Mouse (Mus musculus) forebrain, postnatal 0 days (tissue): ENCODE measurements around the gene Elk4. TPM values are rescaled to one million over a fixed set of nuclear protein-coding genes. Genes with fewer than 3 reads are reported as not detected.
A peak's percentile ranks its signal among the peaks of the same experiment; 100 is the strongest.

Experiments used
- ATAC-seq: fragments of 200-750 bp; cut with Nextera tagmentation; 2 replicates; pipeline ENCODE4 v1.8.0; 2017; ENCODE audit warnings: mild to moderate bottlenecking, moderate library complexity
- DNase-seq: peaks from one replicate; pipeline ENCODE4 v3.0.0-alpha.2; 2015
- H3K27ac ChIP-seq: fragments of 300-500 bp; sonication (generic); 2 replicates; pipeline ENCODE4 v1.5.1; 2014; ENCODE audit warnings: low read depth, mild to moderate bottlenecking, antibody characterized with exemption, low read length, moderate library complexity, mixed read lengths
- H3K27me3 ChIP-seq: fragments of 300-500 bp; sonication (generic); 2 replicates; pipeline ENCODE4 v1.6.1; 2014; ENCODE audit warnings: mild to moderate bottlenecking, low read length, mixed read lengths; ENCODE audit not compliant: insufficient read depth
- H3K36me3 ChIP-seq: fragments of 300-500 bp; sonication (generic); 2 replicates; pipeline ENCODE4 v1.6.1; 2014; ENCODE audit warnings: mild to moderate bottlenecking, moderate library complexity; ENCODE audit not compliant: insufficient read depth
- H3K4me1 ChIP-seq: fragments of 300-500 bp; sonication (generic); 2 replicates; pipeline ENCODE4 v1.6.1; 2014; ENCODE audit warnings: antibody characterized with exemption; ENCODE audit not compliant: insufficient read depth
- H3K4me2 ChIP-seq: fragments of 300-500 bp; sonication (generic); 2 replicates; pipeline ENCODE4 v1.6.1; 2014; ENCODE audit warnings: low read depth, mild to moderate bottlenecking, moderate library complexity
- H3K4me3 ChIP-seq: fragments of 300-500 bp; sonication (generic); 2 replicates; pipeline ENCODE4 v1.5.1; 2014; ENCODE audit warnings: low read depth, low read length, mixed read lengths
- H3K9ac ChIP-seq: fragments of 300-500 bp; sonication (generic); 2 replicates; pipeline ENCODE4 v1.6.1; 2014; ENCODE audit warnings: mild to moderate bottlenecking
- H3K9me3 ChIP-seq: fragments of 300-500 bp; sonication (generic); 2 replicates; pipeline ENCODE4 v1.6.1; 2016; ENCODE audit warnings: low read length
- CTCF ChIP-seq: sonication (generic); IDR thresholded peaks from 2 replicates; pipeline ENCODE4 v1.5.1; 2016; ENCODE audit warnings: antibody characterized with exemption, control low read depth, low read depth
- WGBS: fragments of 180-500 bp; shearing (Covaris S2); extraction: QIAGEN DNeasy Blood & Tissue Kit; methylation state at CpG from one replicate; pipeline ENCODE4 v1.1.7; 2014; 5-methylcytosine and 5-hydroxymethylcytosine counted together
- polyA plus RNA-seq: library from polyadenylated mRNA; unstranded; fragments of >200 nt; fragmentation: Nextera tagmentation; extraction: Ambion mirVana; gene quantifications from 2 replicates; pipeline ENCODE4 v1.2.1, GENCODE M21; 2015
- total RNA-seq: library from RNA; depleted of rRNA; stranded (reverse); fragments of >200 nt; gene quantifications from 2 replicates; pipeline ENCODE4 v1.2.3, GENCODE M21; 2014

The Elk4 gene
- total and polyA plus RNA-seq, 2 experiments from 2014 or later = 8.2 to 25.5 TPM

DNA sequence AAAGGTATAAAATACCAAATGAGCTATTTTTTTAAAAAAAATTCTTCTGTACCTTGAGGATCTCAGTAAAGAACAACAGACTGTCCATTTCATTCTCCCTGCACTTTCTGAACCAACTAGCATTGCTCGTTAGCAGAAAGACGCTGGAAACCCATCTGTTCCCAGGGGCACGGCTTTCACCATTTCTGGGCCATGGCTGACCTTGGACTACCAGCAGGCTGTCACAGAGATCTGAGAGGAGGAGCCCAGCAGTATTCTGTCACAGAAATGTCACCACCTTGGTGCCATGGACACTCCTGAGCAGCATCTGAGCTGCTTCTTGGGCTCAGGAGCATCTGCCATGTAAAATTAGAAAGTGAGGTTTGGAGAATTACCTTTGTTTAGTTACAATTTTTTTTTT, 30.3 kb downstream of the Elk4 start:
- H3K4me1 ChIP-seq = no peaks in the 10 kb centered on the region
- no peak for ATAC-seq
- no peak for TF ChIP-seq CTCF
- no peak overlapping the region for H3K4me3 ChIP-seq
- H3K27me3 ChIP-seq = no peaks in the 10 kb centered on the region
- H3K27ac ChIP-seq = no peak overlapping the region
- 49% methylated on average over 3 of the region's 3 CpGs for WGBS
- no peak for DNase-seq
- no peak overlapping the region for H3K9ac ChIP-seq
- H3K9me3 ChIP-seq = no peaks in the 10 kb centered on the region
- H3K4me2 ChIP-seq = no peak overlapping the region
- H3K36me3 ChIP-seq = peaks cover 12% of the 10 kb centered on the region

DNA sequence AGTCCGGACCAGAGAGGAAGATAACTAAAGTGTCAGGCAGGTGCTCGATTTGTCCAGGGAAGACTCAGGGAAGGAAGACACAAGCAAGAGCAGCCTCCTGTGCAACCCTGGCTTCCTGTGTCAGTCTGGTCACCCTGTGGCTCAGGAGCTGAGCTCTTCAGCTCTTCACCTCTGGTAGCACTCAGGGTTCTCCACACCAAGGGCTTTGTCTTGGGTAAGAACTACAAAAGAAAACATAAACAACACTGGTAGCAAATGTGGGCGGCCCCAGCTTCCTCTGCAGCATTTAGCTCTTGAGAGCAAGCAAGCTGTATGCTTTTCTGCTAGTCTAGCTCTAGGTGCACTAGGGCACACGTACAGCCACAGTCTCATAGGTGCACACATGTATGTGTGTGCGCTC, 31.3 kb downstream of the Elk4 start:
- H3K9me3 ChIP-seq = no peaks in the 10 kb centered on the region
- ATAC-seq (no peak), DNase-seq (no peak)
- H3K9ac ChIP-seq = no peak overlapping the region
- no peak overlapping the region for H3K4me3 ChIP-seq
- no peaks in the 10 kb centered on the region for H3K27me3 ChIP-seq
- 85% methylated on average over 5 of the region's 5 CpGs for WGBS
- no peak overlapping the region for H3K4me2 ChIP-seq
- no peak for TF ChIP-seq CTCF
- peaks cover 8% of the 10 kb centered on the region; the same call in 1 of the 2 replicates for H3K36me3 ChIP-seq
- H3K27ac ChIP-seq = no peak overlapping the region
- no peaks in the 10 kb centered on the region for H3K4me1 ChIP-seq

DNA sequence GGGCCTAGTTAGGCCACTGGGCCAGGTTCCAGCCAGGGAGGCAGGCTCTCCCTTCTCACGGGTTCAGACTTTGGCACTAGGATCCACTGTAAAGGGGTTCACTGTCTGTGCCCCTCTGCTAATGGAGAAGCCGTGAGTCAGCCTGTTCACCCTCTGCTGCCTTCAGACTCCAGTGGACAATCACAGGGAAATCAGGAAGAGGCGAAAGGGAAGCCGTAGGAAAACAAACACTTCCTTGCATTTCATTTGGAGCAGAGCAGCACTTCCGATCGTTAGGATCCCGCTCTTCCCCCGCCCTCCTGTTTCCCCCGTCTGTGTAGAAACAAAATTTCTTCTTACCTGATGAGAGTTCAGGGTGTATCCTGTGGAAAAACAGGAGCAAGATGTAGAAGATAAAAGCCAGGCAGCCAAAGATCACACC, 32.8 kb downstream of the Elk4 start:
- Histone ChIP-seq H3K9me3 (no peaks in the 10 kb centered on the region), H3K27ac (no peak overlapping the region), H3K27me3 (no peaks in the 10 kb centered on the region), H3K36me3 (no peaks in the 10 kb centered on the region), H3K4me2 (no peak overlapping the region), H3K4me3 (no peak overlapping the region), H3K9ac (no peak overlapping the region), H3K4me1 (no peaks in the 10 kb centered on the region)
- DNase-seq (no peak), ATAC-seq (0 out of 2 replicates have a peak, but pooled peaks have one; percentile 11)
- WGBS = 57% methylated on average over 9 of the region's 9 CpGs
- TF ChIP-seq CTCF = no peak

DNA sequence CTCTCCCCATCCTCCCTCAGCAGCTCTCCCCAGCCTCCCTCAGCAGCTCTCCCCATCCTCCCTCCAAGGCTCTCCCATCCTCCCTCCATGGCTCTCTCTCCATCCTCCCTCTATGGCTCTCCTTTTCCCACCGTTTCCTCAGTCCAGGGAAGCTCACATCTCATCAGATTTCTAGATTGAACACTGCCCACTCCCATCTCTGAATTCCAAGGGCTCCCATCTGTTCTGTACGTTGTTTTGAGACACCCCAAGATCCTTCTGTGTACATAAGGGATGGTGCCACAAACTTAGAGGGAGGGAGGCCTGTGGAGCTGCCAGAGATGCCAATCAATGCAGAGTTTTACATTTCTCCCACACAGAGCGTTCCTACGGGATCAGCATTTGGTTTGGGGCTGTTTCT, 36.4 kb downstream of the Elk4 start:
- Histone ChIP-seq H3K4me3 (no peak overlapping the region), H3K36me3 (no peaks in the 10 kb centered on the region), H3K27ac (no peak overlapping the region), H3K4me2 (no peak overlapping the region), H3K4me1 (no peaks in the 10 kb centered on the region), H3K27me3 (no peaks in the 10 kb centered on the region), H3K9ac (no peak overlapping the region), H3K9me3 (no peaks in the 10 kb centered on the region)
- WGBS = 35% methylated on average over 4 of the region's 4 CpGs
- peak; percentile 53 for DNase-seq
- ATAC-seq = peak; percentile 80
- no peak for TF ChIP-seq CTCF

DNA sequence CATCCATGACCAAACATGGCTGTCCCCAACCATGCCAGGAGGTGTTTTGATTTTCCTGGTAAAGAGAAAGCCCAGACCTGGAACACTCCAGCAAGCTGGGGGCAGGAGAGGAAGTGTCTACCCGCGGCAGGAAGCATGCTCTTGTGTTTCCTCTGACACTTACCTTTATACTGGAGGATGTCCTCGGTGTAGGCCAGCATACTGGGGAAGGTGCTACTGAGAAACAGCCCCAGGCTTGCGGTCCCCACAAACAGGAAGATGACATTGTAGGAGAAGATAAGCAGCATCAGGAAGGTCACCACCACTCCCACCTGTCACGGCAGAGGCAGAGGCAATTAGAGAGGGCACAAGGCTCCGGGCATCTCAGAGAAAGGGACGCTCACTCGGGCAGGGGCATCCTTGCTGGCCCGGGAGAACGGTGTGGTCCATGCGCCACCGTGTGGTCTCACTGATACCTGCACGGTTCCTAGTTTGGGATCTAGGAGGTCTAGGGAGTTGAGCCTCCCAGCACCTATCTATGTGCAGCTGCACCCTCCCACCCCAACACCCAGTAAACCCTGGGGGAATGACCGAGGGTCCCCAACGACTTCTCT, 38.8 kb downstream of the Elk4 start:
- no peak overlapping the region for H3K9ac ChIP-seq
- H3K36me3 ChIP-seq = no peaks in the 10 kb centered on the region
- H3K9me3 ChIP-seq = no peaks in the 10 kb centered on the region
- H3K27ac ChIP-seq = no peak overlapping the region
- no peaks in the 10 kb centered on the region for H3K27me3 ChIP-seq
- DNase-seq (peak; percentile 70), ATAC-seq (peak; percentile 65; the same call in 1 of the 2 replicates)
- WGBS = 25% methylated on average over 15 of the region's 15 CpGs
- no peak overlapping the region for H3K4me2 ChIP-seq
- H3K4me1 ChIP-seq = no peaks in the 10 kb centered on the region
- peak; percentile 88 for TF ChIP-seq CTCF
- H3K4me3 ChIP-seq = no peak overlapping the region

DNA sequence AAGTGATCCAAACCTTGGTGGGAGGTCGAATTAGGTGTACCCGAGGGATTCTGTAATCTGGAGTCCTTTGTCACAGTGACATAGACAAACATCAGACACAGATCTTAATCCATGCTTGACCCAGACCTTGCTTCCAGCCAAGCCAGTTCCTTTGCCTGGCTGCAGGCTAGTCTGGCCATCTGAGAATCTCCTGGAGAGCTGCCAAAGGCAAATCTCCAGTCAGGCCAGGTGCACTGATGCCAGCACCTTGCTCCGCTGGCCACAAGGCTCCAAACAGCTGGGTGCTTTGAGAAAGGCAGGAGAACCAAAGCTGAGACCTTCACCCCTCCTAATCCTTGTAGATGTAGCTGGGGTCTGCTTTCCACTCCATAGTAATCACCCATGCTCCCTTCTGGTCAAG, 44.3 kb downstream of the Elk4 start:
- ATAC-seq = no peak
- 78% methylated on average over 3 of the region's 3 CpGs for WGBS
- no peak overlapping the region for H3K4me2 ChIP-seq
- H3K4me3 ChIP-seq = no peak overlapping the region
- H3K9ac ChIP-seq = no peak overlapping the region
- H3K36me3 ChIP-seq = no peaks in the 10 kb centered on the region
- no peaks in the 10 kb centered on the region for H3K27me3 ChIP-seq
- H3K4me1 ChIP-seq = no peaks in the 10 kb centered on the region
- DNase-seq = no peak
- H3K9me3 ChIP-seq = no peaks in the 10 kb centered on the region
- no peak for TF ChIP-seq CTCF
- H3K27ac ChIP-seq = no peak overlapping the region

DNA sequence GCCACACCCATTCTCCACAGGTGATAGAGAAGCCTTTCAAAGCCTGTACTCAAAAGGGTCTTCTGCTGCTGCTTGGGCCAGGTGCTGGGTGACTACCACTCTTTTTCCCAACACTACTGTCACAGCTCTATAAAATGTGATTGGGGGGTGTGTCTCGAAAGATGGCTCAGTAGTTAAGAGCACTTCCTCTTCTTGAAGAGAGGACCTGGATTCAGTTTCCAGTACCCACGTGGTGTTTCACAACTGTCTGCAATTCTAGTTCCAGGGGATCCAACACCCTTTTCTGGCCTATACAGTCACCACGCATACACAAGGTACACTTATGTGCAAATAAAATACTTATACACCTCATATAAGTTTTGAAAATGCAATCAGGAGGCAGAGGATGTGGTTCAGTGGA, 47.0 kb downstream of the Elk4 start:
- Histone ChIP-seq H3K4me3 (no peak overlapping the region), H3K27ac (no peak overlapping the region), H3K36me3 (no peaks in the 10 kb centered on the region), H3K9ac (no peak overlapping the region), H3K27me3 (no peaks in the 10 kb centered on the region), H3K9me3 (no peaks in the 10 kb centered on the region), H3K4me1 (no peaks in the 10 kb centered on the region), H3K4me2 (no peak overlapping the region)
- no peak for DNase-seq
- no peak for ATAC-seq
- no peak for TF ChIP-seq CTCF
- 87% methylated on average over 3 of the region's 3 CpGs for WGBS
